Comparison of ENCODE assay signal across 24 mouse cellular contexts in genomic region chr8:90379064-90379463, GRCm38 (mm10). TPM values are rescaled to one million over a fixed set of nuclear protein-coding genes. Genes with fewer than 3 reads are reported as not detected.
DNase-seq lines count a peak whose midpoint lies in the region; ATAC-seq lines count a peak whose summit lies in the region.
"Had no signal": no experiment of that assay in that cellular context is flagged by ENCODE, and none has a peak within 500 bp of the region (broad histone marks: within the 10 kb centered on the region; RNA-seq: fewer than 3 reads in every experiment).

No protein-coding gene starts in this region.

- no peaks in the 10 kb centered on the region for H3K27me3 ChIP-seq in lung, embryonic 16.5 days (ENCODE audit: control insufficient read depth, insufficient read depth, low read depth, low read length)
- no peaks in the 10 kb centered on the region for H3K27me3 ChIP-seq in intestine, embryonic 16.5 days (replicated peaks; ENCODE audit: control insufficient read depth, insufficient read depth, low read length)
- no peaks in the 10 kb centered on the region for H3K27me3 ChIP-seq in stomach, embryonic 16.5 days (ENCODE audit: control insufficient read depth, insufficient read depth, low read length)
- H3K27me3 ChIP-seq: forebrain, embryonic 15.5 days; heart, embryonic 12.5 days; neural tube, embryonic 12.5 days had no signal

- no peaks in the 10 kb centered on the region for H3K9me3 ChIP-seq in lung, embryonic 16.5 days (ENCODE audit: control insufficient read depth, low read length)
- H3K9me3 ChIP-seq in intestine, embryonic 16.5 days (ENCODE audit: control insufficient read depth, low read length): no peaks in the 10 kb centered on the region
- no peaks in the 10 kb centered on the region for H3K9me3 ChIP-seq in stomach, embryonic 16.5 days (replicated peaks; ENCODE audit: control insufficient read depth, low read length)
- H3K9me3 ChIP-seq: forebrain, embryonic 15.5 days; heart, embryonic 12.5 days; neural tube, embryonic 12.5 days had no signal

- no peak overlapping the region for H3K27ac ChIP-seq in lung, embryonic 16.5 days (ENCODE audit: low read length)
- H3K27ac ChIP-seq in intestine, embryonic 16.5 days (ENCODE audit: low read length): no peak overlapping the region
- H3K27ac ChIP-seq in stomach, embryonic 16.5 days (ENCODE audit: low read length): peak overlapping the region; percentile 49; the same call in 1 of the 2 replicates
- H3K27ac ChIP-seq: forebrain, embryonic 15.5 days; hindbrain, embryonic 14.5 days; left cerebral cortex, adult 2 months; midbrain, embryonic 10.5 days; neural tube, embryonic 12.5 days had no signal

- no peaks in the 10 kb centered on the region for H3K4me1 ChIP-seq in lung, embryonic 16.5 days (replicated peaks; ENCODE audit: control insufficient read depth, insufficient read depth, low read length)
- no peaks in the 10 kb centered on the region for H3K4me1 ChIP-seq in intestine, embryonic 16.5 days (ENCODE audit: control insufficient read depth, insufficient read depth, low read length)
- H3K4me1 ChIP-seq in stomach, embryonic 16.5 days (ENCODE audit: control insufficient read depth, insufficient read depth, low read length): no peaks in the 10 kb centered on the region
- H3K4me1 ChIP-seq: forebrain, embryonic 15.5 days; heart, embryonic 12.5 days; midbrain, embryonic 10.5 days; neural tube, embryonic 12.5 days had no signal

- 74% methylated on average over 6 of the region's 6 CpGs for WGBS in lung, embryonic 16.5 days
- 71% methylated on average over 6 of the region's 6 CpGs for WGBS in intestine, embryonic 16.5 days
- 69% methylated on average over 6 of the region's 6 CpGs for WGBS in stomach, embryonic 16.5 days

- intact Hi-C loops in gastrocnemius, postnatal 36 days (cut with DNase I): no loop called here

- H3K4me2 ChIP-seq in lung, embryonic 16.5 days (ENCODE audit: low read depth, low read length): no peak overlapping the region
- no peak overlapping the region for H3K4me2 ChIP-seq in intestine, embryonic 16.5 days (ENCODE audit: low read depth, low read length)
- no peak overlapping the region for H3K4me2 ChIP-seq in stomach, embryonic 16.5 days (ENCODE audit: low read depth, low read length)
- H3K4me2 ChIP-seq: forebrain, embryonic 15.5 days; heart, embryonic 12.5 days; hindbrain, embryonic 14.5 days; lung, embryonic 14.5 days; neural tube, embryonic 12.5 days had no signal

- no peaks in the 10 kb centered on the region for H3K36me3 ChIP-seq in lung, embryonic 16.5 days (ENCODE audit: control insufficient read depth, insufficient read depth, low read length)
- H3K36me3 ChIP-seq in intestine, embryonic 16.5 days (ENCODE audit: control insufficient read depth, insufficient read depth, low read length): no peaks in the 10 kb centered on the region
- H3K36me3 ChIP-seq in stomach, embryonic 16.5 days (ENCODE audit: control insufficient read depth, insufficient read depth, low read length): no peaks in the 10 kb centered on the region
- H3K36me3 ChIP-seq: forebrain, embryonic 15.5 days; heart, embryonic 12.5 days; midbrain, embryonic 10.5 days; neural tube, embryonic 12.5 days had no signal

- ATAC-seq in lung, embryonic 16.5 days (ENCODE audit: low read depth): 0 out of 2 replicates have a peak, but pooled peaks have one; percentile 17
- peak; percentile 89 for ATAC-seq in intestine, embryonic 16.5 days
- peak; percentile 81 for ATAC-seq in megakaryocyte, adult 5-6 weeks (ENCODE audit: poor library complexity, severe bottlenecking)
- peak; percentile 89 for ATAC-seq in stomach, embryonic 16.5 days (ENCODE audit: insufficient read depth, low FRiP score)
- ATAC-seq: forebrain, embryonic 15.5 days had no signal

- H3K4me3 ChIP-seq in lung, embryonic 16.5 days (ENCODE audit: low read length): no peak overlapping the region
- no peak overlapping the region for H3K4me3 ChIP-seq in intestine, embryonic 16.5 days (ENCODE audit: low read length)
- no peak overlapping the region for H3K4me3 ChIP-seq in stomach, embryonic 16.5 days (replicated peaks; ENCODE audit: low read length)
- H3K4me3 ChIP-seq: forebrain, embryonic 15.5 days; heart, embryonic 12.5 days; left cerebral cortex, adult 2 months; midbrain, embryonic 10.5 days; neural tube, embryonic 12.5 days had no signal

- no peak for DNase-seq in lung, postnatal 4 days
- no peak for DNase-seq in cerebellum, postnatal 36 days
- DNase-seq in right cerebral cortex, postnatal 25 days: no peak
- no peak for DNase-seq in gastrocnemius, postnatal 36 days
- DNase-seq: adrenal gland, adult 2 months; cerebellum, adult 9-10 months; heart, postnatal 36 days; layer of hippocampus, adult 9-11 months; left cerebral cortex, postnatal 4 days; liver; lung, embryonic 14.5 days; spleen, adult 18-20 months; thymus, postnatal 25 days had no signal

- no peak overlapping the region for H3K9ac ChIP-seq in lung, embryonic 16.5 days (ENCODE audit: low read length)
- no peak overlapping the region for H3K9ac ChIP-seq in intestine, embryonic 16.5 days (ENCODE audit: low read depth, low read length)
- H3K9ac ChIP-seq in stomach, embryonic 16.5 days (ENCODE audit: low read length): no peak overlapping the region
- H3K9ac ChIP-seq: forebrain, embryonic 15.5 days; heart, embryonic 12.5 days; hindbrain, embryonic 14.5 days; lung, embryonic 14.5 days; neural tube, embryonic 12.5 days had no signal

RNA-seq across cellular contexts. Expression of gene Tox3, which starts 30.9 kb away (rescaled TPM):
- polyA plus RNA-seq in lung, embryonic 16.5 days (2015; fragmentation: Nextera tagmentation; extraction: Ambion mirVana): 2.1 and 3.0 TPM in 2 replicates
- 1.8 and 2.0 TPM in 2 replicates for polyA plus RNA-seq in intestine, embryonic 16.5 days (2015; fragmentation: Nextera tagmentation; extraction: Ambion mirVana)
- 0.80 and 1.4 TPM in 2 replicates for total RNA-seq in megakaryocyte, adult 5-6 weeks (2015)
- total RNA-seq in megakaryocyte, adult 5-6 weeks (2017): 0.07 and 0.73 TPM in 2 replicates
- 4.3 and 5.2 TPM in 2 replicates for polyA plus RNA-seq in stomach, embryonic 16.5 days (2015; fragmentation: Nextera tagmentation; extraction: Ambion mirVana)
- total RNA-seq in gastrocnemius, postnatal 36 days (2021): under 1 TPM in 1 of 2 experiments, not detected in 1; 0.23 TPM
- polyA plus RNA-seq: C2C12 had no signal

Comparison
In these comparisons a context has a peak if more than half of its experiments do, and no peak if none do; other contexts are left out.
1. ATAC-seq: peak in every context shown above with its lines; median percentile 89 in intestine, embryonic 16.5 days; 89 in stomach, embryonic 16.5 days; 81 in megakaryocyte, adult 5-6 weeks; 17 in lung, embryonic 16.5 days.